Mouse (Mus musculus) thymus, adult 2 months (tissue): Measurements from ENCODE around the gene Trio.

Source experiments
- CTCF ChIP-seq: fragments of 200-500 bp; IDR thresholded peaks from 2 replicates; pipeline ENCODE4 v1.5.1; 2012; ENCODE audit warnings: mild to moderate bottlenecking, control low read depth, low read length, moderate library complexity, borderline replicate concordance; ENCODE audit not compliant: control insufficient read depth, poor library complexity, insufficient read depth; ENCODE audit errors: extremely low read depth
- POLR2A ChIP-seq: fragments of 200-500 bp; IDR thresholded peaks from 2 replicates; pipeline ENCODE4 v1.6.1; 2012; ENCODE audit warnings: mild to moderate bottlenecking, low read length, control low read depth, moderate library complexity; ENCODE audit not compliant: control insufficient read depth, poor library complexity, insufficient read depth; ENCODE audit errors: extremely low read depth

DNA sequence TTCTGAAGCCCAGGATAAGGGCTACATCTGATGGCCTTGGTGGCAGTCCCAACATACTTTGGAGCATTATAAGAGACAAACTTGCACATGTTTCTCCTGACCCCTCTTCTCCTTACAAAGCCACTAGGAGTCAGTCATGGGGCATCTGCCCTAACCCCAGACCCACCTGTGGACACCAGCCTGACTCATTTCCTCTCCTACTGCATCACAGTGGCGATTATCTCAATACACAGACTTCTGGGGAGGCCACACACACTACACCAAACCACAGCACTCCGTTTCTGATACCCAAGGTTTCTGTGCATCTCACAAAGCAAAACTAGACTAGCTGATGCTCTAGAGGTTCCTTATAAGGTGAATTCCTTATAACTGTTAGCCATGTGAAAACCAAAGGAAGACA, 153.4 kb downstream of the Trio start:
- no peak for TF ChIP-seq POLR2A
- no peak for TF ChIP-seq CTCF
